Mouse (Mus musculus): Measurements from ENCODE around the gene Cox6b1. TPM values are rescaled to one million over a fixed set of nuclear protein-coding genes. Genes with fewer than 3 reads are reported as not detected.

Cox6b1 gene
- polyA plus RNA-seq, 1 experiment from 2014 or later, result 899 TPM

- Histone ChIP-seq H3K9me3 (no peaks in the 10 kb centered on the region), H3K4me2 (replicated peaks) (no peak overlapping the region), H3K4me3 (no peak overlapping the region), H3K27ac (replicated peaks) (no peak overlapping the region), H3K4me1 (peaks cover 22% of the 10 kb centered on the region), H3K9ac (replicated peaks) (no peak overlapping the region), H3K36me3 (no peaks in the 10 kb centered on the region), H3K27me3 (no peaks in the 10 kb centered on the region)
- no peak for ATAC-seq (replicated peaks)
- WGBS, result 26% methylated on average over 4 of the region's 4 CpGs
These were observed 34.4 kb downstream of the Cox6b1 start for GRCm38 (mm10) chr7:30591605-30591951.

GRCm38 (mm10) chr7:30590927-30591604, 34.9 kb downstream of the Cox6b1 start:
- Histone ChIP-seq H3K9me3 (no peaks in the 10 kb centered on the region), H3K4me3 (no peak overlapping the region), H3K4me2 (replicated peaks) (no peak overlapping the region), H3K4me1 (peaks cover 24% of the 10 kb centered on the region), H3K27ac (replicated peaks) (no peak overlapping the region), H3K36me3 (peaks cover 2% of the 10 kb centered on the region; the same call in 1 of the 2 replicates), H3K27me3 (no peaks in the 10 kb centered on the region), H3K9ac (replicated peaks) (no peak overlapping the region)
- no peak for ATAC-seq (replicated peaks)
- WGBS, result 82% methylated on average over 9 of the region's 9 CpGs

- WGBS, result 31% methylated on average over 40 of the region's 40 CpGs
- Histone ChIP-seq H3K4me2 (replicated peaks) (peak overlapping the region; percentile 78), H3K27me3 (no peaks in the 10 kb centered on the region), H3K9me3 (no peaks in the 10 kb centered on the region), H3K4me1 (peaks cover 24% of the 10 kb centered on the region), H3K36me3 (peaks cover 15% of the 10 kb centered on the region), H3K9ac (replicated peaks) (peak overlapping the region; percentile 95), H3K4me3 (peak overlapping the region; percentile 95), H3K27ac (replicated peaks) (peak overlapping the region; percentile 93)
- ATAC-seq (replicated peaks), result peak; percentile 67
These were observed 36.3 kb downstream of the Cox6b1 start for GRCm38 (mm10) chr7:30589435-30590301.

- H3K4me2 ChIP-seq (replicated peaks), result peak within 1 kb of the TSS; percentile 82
- peak within 1 kb of the TSS; percentile 93 for H3K27ac ChIP-seq (replicated peaks)
- H3K4me3 ChIP-seq, result peak within 1 kb of the TSS; percentile 95
- peaks cover 24% of the 10 kb centered on the region for H3K4me1 ChIP-seq
- H3K9ac ChIP-seq (replicated peaks), result peak within 1 kb of the TSS; percentile 95
- H3K9me3 ChIP-seq, result no peaks in the 10 kb centered on the region
- H3K36me3 ChIP-seq, result peaks cover 23% of the 10 kb centered on the region
- no peaks in the 10 kb centered on the region for H3K27me3 ChIP-seq
- WGBS, result under 1% methylated on average over 59 of the region's 68 CpGs
- ATAC-seq (replicated peaks), result peak; percentile 95
These were observed 37.1 kb downstream of the Cox6b1 start, which contains the start of gene Kmt2b for GRCm38 (mm10) chr7:30588676-30589434. Gene Kmt2b, minus strand, starts transcription at chr7:30588726.

- WGBS, result 0% methylated on average over 56 of the region's 67 CpGs
- ATAC-seq (replicated peaks), result peak; percentile 42
- peaks cover 31% of the 10 kb centered on the region for H3K36me3 ChIP-seq
- H3K4me3 ChIP-seq, result peak overlapping the region; percentile 95
- H3K4me2 ChIP-seq (replicated peaks), result peak overlapping the region; percentile 82
- H3K9me3 ChIP-seq, result no peaks in the 10 kb centered on the region
- peaks cover 24% of the 10 kb centered on the region for H3K4me1 ChIP-seq
- peak overlapping the region; percentile 95 for H3K9ac ChIP-seq (replicated peaks)
- H3K27ac ChIP-seq (replicated peaks), result peak overlapping the region; percentile 93
- H3K27me3 ChIP-seq, result no peaks in the 10 kb centered on the region
These were observed 37.9 kb downstream of the Cox6b1 start for GRCm38 (mm10) chr7:30587842-30588667.

GRCm38 (mm10) chr7:30586455-30587020, 39.4 kb downstream of the Cox6b1 start:
- Histone ChIP-seq H3K4me2 (replicated peaks) (peak overlapping the region; percentile 82), H3K27ac (replicated peaks) (no peak overlapping the region), H3K4me3 (peak overlapping the region; percentile 95; the same call in 1 of the 2 replicates), H3K27me3 (no peaks in the 10 kb centered on the region), H3K36me3 (peaks cover 47% of the 10 kb centered on the region), H3K9me3 (no peaks in the 10 kb centered on the region), H3K4me1 (peaks cover 24% of the 10 kb centered on the region), H3K9ac (replicated peaks) (0 out of 2 replicates have a peak overlapping the region, but pooled peaks have one; percentile 95)
- ATAC-seq (replicated peaks), result no peak
- WGBS, result 88% methylated on average over 28 of the region's 28 CpGs

- Histone ChIP-seq H3K36me3 (peaks cover 60% of the 10 kb centered on the region), H3K9ac (replicated peaks) (no peak overlapping the region), H3K27ac (replicated peaks) (no peak overlapping the region), H3K9me3 (no peaks in the 10 kb centered on the region), H3K4me1 (peaks cover 24% of the 10 kb centered on the region), H3K4me2 (replicated peaks) (no peak overlapping the region), H3K27me3 (no peaks in the 10 kb centered on the region), H3K4me3 (no peak overlapping the region)
- ATAC-seq (replicated peaks), result no peak
- WGBS, result 93% methylated on average over 7 of the region's 7 CpGs
These were observed 40.8 kb downstream of the Cox6b1 start for GRCm38 (mm10) chr7:30585170-30585569.

- 93% methylated on average over 10 of the region's 10 CpGs for WGBS
- Histone ChIP-seq H3K9me3 (no peaks in the 10 kb centered on the region), H3K27ac (replicated peaks) (no peak overlapping the region), H3K4me1 (peaks cover 16% of the 10 kb centered on the region), H3K27me3 (no peaks in the 10 kb centered on the region), H3K4me2 (replicated peaks) (no peak overlapping the region), H3K4me3 (no peak overlapping the region), H3K36me3 (peaks cover 68% of the 10 kb centered on the region), H3K9ac (replicated peaks) (no peak overlapping the region)
- ATAC-seq (replicated peaks), result no peak
These were observed 41.6 kb downstream of the Cox6b1 start for GRCm38 (mm10) chr7:30584339-30584738.

GRCm38 (mm10) chr7:30581547-30581946, 44.4 kb downstream of the Cox6b1 start:
- Histone ChIP-seq H3K27ac (replicated peaks) (no peak overlapping the region), H3K4me2 (replicated peaks) (no peak overlapping the region), H3K4me3 (no peak overlapping the region), H3K9me3 (no peaks in the 10 kb centered on the region), H3K36me3 (peaks cover 96% of the 10 kb centered on the region), H3K27me3 (no peaks in the 10 kb centered on the region), H3K4me1 (peaks cover 2% of the 10 kb centered on the region), H3K9ac (replicated peaks) (no peak overlapping the region)
- no peak for ATAC-seq (replicated peaks)
- 95% methylated on average over 16 of the region's 16 CpGs for WGBS

GRCm38 (mm10) chr7:30579950-30580349, 46.0 kb downstream of the Cox6b1 start:
- Histone ChIP-seq H3K27ac (replicated peaks) (no peak overlapping the region), H3K4me1 (no peaks in the 10 kb centered on the region), H3K9ac (replicated peaks) (no peak overlapping the region), H3K4me3 (no peak overlapping the region), H3K4me2 (replicated peaks) (no peak overlapping the region), H3K36me3 (peaks cover 99% of the 10 kb centered on the region), H3K9me3 (no peaks in the 10 kb centered on the region), H3K27me3 (no peaks in the 10 kb centered on the region)
- no peak for ATAC-seq (replicated peaks)
- 91% methylated on average over 8 of the region's 8 CpGs for WGBS

- Histone ChIP-seq H3K36me3 (peaks cover 97% of the 10 kb centered on the region), H3K27ac (replicated peaks) (no peak overlapping the region), H3K4me1 (no peaks in the 10 kb centered on the region), H3K9ac (replicated peaks) (no peak overlapping the region), H3K9me3 (no peaks in the 10 kb centered on the region), H3K4me3 (no peak overlapping the region), H3K27me3 (no peaks in the 10 kb centered on the region), H3K4me2 (replicated peaks) (no peak overlapping the region)
- no peak for ATAC-seq (replicated peaks)
- WGBS, result 77% methylated on average over 2 of the region's 2 CpGs
These were observed 53.0 kb downstream of the Cox6b1 start for GRCm38 (mm10) chr7:30572969-30573368.

Data from forebrain, embryonic 15.5 days (tissue).